Mouse (Mus musculus): ENCODE measurements around the gene Gfra1. TPM values are rescaled to one million over a fixed set of nuclear protein-coding genes. Genes with fewer than 3 reads are reported as not detected.

Gene Gfra1
- polyA plus RNA-seq, 1 experiment from 2014 or later, result 22.5 TPM

DNA sequence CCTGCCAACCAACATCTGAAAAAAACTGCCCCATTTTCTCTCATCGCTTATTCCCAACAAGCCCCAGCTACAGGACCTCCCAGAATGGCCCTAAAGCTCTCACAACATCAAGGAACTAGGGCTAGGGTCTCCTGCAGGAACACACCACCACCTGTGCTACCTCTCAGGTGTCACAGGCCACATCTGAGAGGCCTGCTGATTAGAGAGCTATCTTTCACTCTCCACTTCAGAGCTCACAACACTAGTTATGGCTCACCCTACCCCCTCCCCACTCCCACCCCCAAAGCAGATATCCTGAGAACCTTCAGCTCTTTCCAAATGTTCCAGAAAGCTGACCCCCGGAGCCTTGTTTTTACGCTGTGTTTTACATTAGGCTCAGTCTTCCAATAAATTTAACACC, 36.4 kb downstream of the Gfra1 start:
- Histone ChIP-seq H3K27me3 (replicated peaks; ENCODE audit: control insufficient read depth, insufficient read depth, low read length) (no peaks in the 10 kb centered on the region), H3K4me2 (ENCODE audit: low read depth, low read length) (no peak overlapping the region), H3K27ac (replicated peaks; ENCODE audit: low read depth, low read length) (no peak overlapping the region), H3K36me3 (ENCODE audit: control insufficient read depth, insufficient read depth, low read length) (no peaks in the 10 kb centered on the region), H3K9ac (ENCODE audit: low read depth, low read length) (0 out of 2 replicates have a peak overlapping the region, but pooled peaks have one; percentile 4), H3K9me3 (ENCODE audit: control insufficient read depth, low read length) (no peaks in the 10 kb centered on the region), H3K4me1 (ENCODE audit: control insufficient read depth, insufficient read depth, low read length) (peaks cover 10% of the 10 kb centered on the region), H3K4me3 (ENCODE audit: low read depth, low read length) (no peak overlapping the region)
- ATAC-seq (ENCODE audit: low read depth) (peak; percentile 51), DNase-seq (ENCODE audit: low spot score) (no peak)
- WGBS, result 46% methylated on average over 3 of the region's 3 CpGs

DNA sequence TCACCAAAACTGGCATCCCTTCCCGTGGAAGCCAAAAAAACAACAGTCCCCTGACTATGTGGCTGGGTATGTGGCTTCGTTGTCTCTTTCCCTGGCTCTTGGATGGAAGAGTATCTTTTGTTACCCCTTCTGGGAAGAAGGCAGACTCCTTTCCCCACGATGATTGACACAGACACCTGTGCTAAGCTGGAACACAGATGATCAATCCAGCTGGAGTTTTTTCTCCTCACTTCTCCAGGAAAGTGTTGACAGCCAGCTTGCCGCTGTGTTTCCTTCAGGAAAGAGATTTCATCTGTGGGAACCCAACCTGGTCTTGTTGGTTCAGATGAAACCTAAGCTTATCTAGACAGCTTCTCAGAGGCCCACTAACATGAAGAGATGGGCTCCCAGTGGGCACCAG, 40.5 kb downstream of the Gfra1 start:
- no peak for ATAC-seq (ENCODE audit: low read depth)
- WGBS, result 71% methylated on average over 4 of the region's 4 CpGs

DNA sequence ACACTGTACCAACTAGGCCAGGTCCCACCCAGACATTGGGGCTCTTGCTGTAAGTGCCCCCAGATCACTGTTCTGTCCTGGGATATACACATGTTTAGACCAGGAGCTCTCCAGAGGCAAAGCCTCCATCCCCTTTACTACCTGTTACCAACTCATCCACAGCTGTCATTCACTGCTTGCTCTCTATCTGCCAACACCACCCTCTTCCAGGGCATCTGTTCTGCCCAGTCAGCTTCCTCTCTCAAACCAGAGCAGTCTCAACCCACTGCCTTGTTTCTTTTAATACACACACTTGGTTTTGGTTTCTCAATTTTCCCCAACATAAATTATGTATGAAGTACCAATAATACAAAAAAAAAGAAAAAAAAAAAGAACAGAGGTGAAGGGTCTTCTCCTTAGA, 41.0 kb downstream of the Gfra1 start:
- Histone ChIP-seq H3K4me1 (ENCODE audit: control insufficient read depth, insufficient read depth, low read length) (peaks cover 11% of the 10 kb centered on the region), H3K36me3 (ENCODE audit: control insufficient read depth, insufficient read depth, low read length) (no peaks in the 10 kb centered on the region), H3K9me3 (ENCODE audit: control insufficient read depth, low read length) (no peaks in the 10 kb centered on the region), H3K27me3 (replicated peaks; ENCODE audit: control insufficient read depth, insufficient read depth, low read length) (no peaks in the 10 kb centered on the region), H3K27ac (replicated peaks; ENCODE audit: low read depth, low read length) (no peak overlapping the region), H3K9ac (ENCODE audit: low read depth, low read length) (no peak overlapping the region), H3K4me3 (ENCODE audit: low read depth, low read length) (no peak overlapping the region), H3K4me2 (ENCODE audit: low read depth, low read length) (no peak overlapping the region)
- no peak for DNase-seq (ENCODE audit: low spot score)
- ATAC-seq (ENCODE audit: low read depth), result no peak

More for the DNA sequence above, 40.5 kb downstream of the Gfra1 start:
- DNase-seq (ENCODE audit: low spot score), result peak; percentile 50
- no peak overlapping the region for H3K4me2 ChIP-seq (ENCODE audit: low read depth, low read length)
- peaks cover 13% of the 10 kb centered on the region for H3K4me1 ChIP-seq (ENCODE audit: control insufficient read depth, insufficient read depth, low read length)
- no peaks in the 10 kb centered on the region for H3K27me3 ChIP-seq (replicated peaks; ENCODE audit: control insufficient read depth, insufficient read depth, low read length)
- no peak overlapping the region for H3K9ac ChIP-seq (ENCODE audit: low read depth, low read length)
- H3K36me3 ChIP-seq (ENCODE audit: control insufficient read depth, insufficient read depth, low read length), result no peaks in the 10 kb centered on the region
- H3K4me3 ChIP-seq (ENCODE audit: low read depth, low read length), result no peak overlapping the region
- H3K9me3 ChIP-seq (ENCODE audit: control insufficient read depth, low read length), result no peaks in the 10 kb centered on the region
- no peak overlapping the region for H3K27ac ChIP-seq (replicated peaks; ENCODE audit: low read depth, low read length)

DNA sequence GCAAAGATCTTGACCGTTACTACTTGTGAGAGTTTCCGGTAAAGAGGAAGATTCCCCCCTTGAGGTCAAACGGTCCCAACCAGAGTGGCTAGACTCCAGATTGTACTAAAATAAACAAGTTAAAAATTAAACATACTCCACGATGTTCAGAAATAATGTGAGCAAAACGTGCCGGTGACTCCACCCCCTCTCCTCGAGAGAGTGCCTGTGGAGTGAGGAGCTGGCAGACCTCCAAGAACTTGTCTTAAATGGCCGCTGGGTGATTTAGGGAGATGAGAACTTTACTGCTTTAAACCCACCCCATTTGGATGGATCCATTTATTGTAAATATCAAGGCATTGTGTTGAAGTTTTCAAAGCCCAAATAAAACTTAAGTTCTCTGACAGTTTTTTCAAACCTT, 42.4 kb downstream of the Gfra1 start:
- no peak overlapping the region for H3K27ac ChIP-seq (replicated peaks; ENCODE audit: low read depth, low read length)
- no peak overlapping the region for H3K4me3 ChIP-seq (ENCODE audit: low read depth, low read length)
- H3K36me3 ChIP-seq (ENCODE audit: control insufficient read depth, insufficient read depth, low read length), result no peaks in the 10 kb centered on the region
- peak overlapping the region; percentile 33 for H3K4me2 ChIP-seq (ENCODE audit: low read depth, low read length)
- no peaks in the 10 kb centered on the region for H3K9me3 ChIP-seq (ENCODE audit: control insufficient read depth, low read length)
- H3K4me1 ChIP-seq (ENCODE audit: control insufficient read depth, insufficient read depth, low read length), result 0 out of 2 replicates have a peak, but pooled peaks cover 4% of the 10 kb centered on the region
- peak; percentile 94 for DNase-seq (ENCODE audit: low spot score)
- peak; percentile 44; the same call in 1 of the 2 replicates for ATAC-seq (ENCODE audit: low read depth)
- WGBS, result 18% methylated on average over 8 of the region's 8 CpGs
- H3K9ac ChIP-seq (ENCODE audit: low read depth, low read length), result no peak overlapping the region
- H3K27me3 ChIP-seq (replicated peaks; ENCODE audit: control insufficient read depth, insufficient read depth, low read length), result no peaks in the 10 kb centered on the region

DNA sequence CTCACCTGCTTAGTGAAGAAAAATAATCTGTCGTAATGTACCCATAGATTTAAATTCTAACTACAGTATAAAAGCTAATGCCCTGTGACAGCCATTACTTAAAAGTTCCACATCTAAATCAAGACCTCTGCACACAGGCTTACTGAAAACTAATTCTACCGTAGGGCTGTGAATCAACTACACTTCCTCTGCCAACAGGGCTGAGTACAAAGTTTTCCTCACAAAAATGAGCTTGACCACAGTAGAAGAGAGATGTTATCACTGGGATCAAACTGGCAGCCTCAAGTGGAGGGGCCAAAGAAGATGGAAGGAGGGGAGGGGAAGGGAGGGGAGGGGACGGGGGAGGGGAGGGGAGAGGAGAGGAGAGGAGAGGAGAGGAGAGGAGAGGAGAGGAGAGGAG, 42.9 kb downstream of the Gfra1 start:
- no peak overlapping the region for H3K4me2 ChIP-seq (ENCODE audit: low read depth, low read length)
- WGBS, result 53% methylated on average over 2 of the region's 3 CpGs
- 0 out of 2 replicates have a peak, but pooled peaks cover 4% of the 10 kb centered on the region for H3K4me1 ChIP-seq (ENCODE audit: control insufficient read depth, insufficient read depth, low read length)
- no peak overlapping the region for H3K4me3 ChIP-seq (ENCODE audit: low read depth, low read length)
- H3K36me3 ChIP-seq (ENCODE audit: control insufficient read depth, insufficient read depth, low read length), result no peaks in the 10 kb centered on the region
- no peaks in the 10 kb centered on the region for H3K9me3 ChIP-seq (ENCODE audit: control insufficient read depth, low read length)
- ATAC-seq (ENCODE audit: low read depth), result no peak
- no peaks in the 10 kb centered on the region for H3K27me3 ChIP-seq (replicated peaks; ENCODE audit: control insufficient read depth, insufficient read depth, low read length)
- no peak overlapping the region for H3K9ac ChIP-seq (ENCODE audit: low read depth, low read length)
- no peak for DNase-seq (ENCODE audit: low spot score)
- no peak overlapping the region for H3K27ac ChIP-seq (replicated peaks; ENCODE audit: low read depth, low read length)

DNA sequence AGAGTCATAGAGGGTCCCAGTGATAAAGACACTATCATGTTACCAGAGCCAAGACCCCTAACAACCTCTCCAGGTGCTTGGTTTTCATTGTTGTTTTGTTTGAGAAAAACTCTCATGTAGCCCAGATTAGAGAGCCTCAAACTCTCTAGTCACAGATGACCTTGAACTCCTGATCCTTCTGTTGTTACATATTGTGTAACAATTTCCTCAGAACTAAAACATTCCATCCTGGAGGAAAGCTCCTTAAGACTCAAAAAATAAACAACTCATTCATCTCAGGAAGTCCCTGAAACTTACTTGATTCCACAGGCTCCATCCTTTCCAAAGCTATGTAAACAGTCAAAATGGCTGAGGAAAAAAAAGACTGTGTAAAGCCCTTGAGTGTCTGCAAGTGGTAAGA, 49.0 kb downstream of the Gfra1 start:
- no peak for ATAC-seq (ENCODE audit: low read depth)
- no peak for DNase-seq (ENCODE audit: low spot score)
- no peaks in the 10 kb centered on the region for H3K36me3 ChIP-seq (ENCODE audit: control insufficient read depth, insufficient read depth, low read length)
- H3K9me3 ChIP-seq (ENCODE audit: control insufficient read depth, low read length), result no peaks in the 10 kb centered on the region
- no peaks in the 10 kb centered on the region for H3K27me3 ChIP-seq (replicated peaks; ENCODE audit: control insufficient read depth, insufficient read depth, low read length)
- no peak overlapping the region for H3K9ac ChIP-seq (ENCODE audit: low read depth, low read length)
- H3K4me2 ChIP-seq (ENCODE audit: low read depth, low read length), result no peak overlapping the region
- H3K27ac ChIP-seq (replicated peaks; ENCODE audit: low read depth, low read length), result no peak overlapping the region
- H3K4me1 ChIP-seq (ENCODE audit: control insufficient read depth, insufficient read depth, low read length), result no peaks in the 10 kb centered on the region
- H3K4me3 ChIP-seq (ENCODE audit: low read depth, low read length), result no peak overlapping the region

DNA sequence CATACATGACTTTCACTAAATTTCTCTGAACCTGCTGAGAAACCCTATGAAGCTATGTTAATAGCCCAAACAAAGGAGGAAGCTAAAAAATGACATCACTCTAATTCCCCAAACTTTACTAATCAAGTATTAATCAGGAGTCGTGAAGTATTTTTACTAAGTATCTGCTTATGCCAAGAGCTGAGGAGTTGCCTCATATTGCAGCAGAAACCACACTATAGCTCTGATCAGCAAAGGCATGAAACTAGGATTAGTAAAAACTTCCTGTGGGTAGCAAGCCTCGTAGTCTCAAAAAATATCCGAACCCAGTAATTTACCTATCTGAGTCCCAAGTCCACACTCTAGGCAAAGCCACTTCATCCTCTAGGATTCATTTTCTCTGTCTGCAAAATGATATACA, 55.5 kb downstream of the Gfra1 start:
- Histone ChIP-seq H3K4me2 (ENCODE audit: low read depth, low read length) (no peak overlapping the region), H3K27ac (replicated peaks; ENCODE audit: low read depth, low read length) (no peak overlapping the region), H3K9ac (ENCODE audit: low read depth, low read length) (no peak overlapping the region), H3K27me3 (replicated peaks; ENCODE audit: control insufficient read depth, insufficient read depth, low read length) (no peaks in the 10 kb centered on the region), H3K9me3 (ENCODE audit: control insufficient read depth, low read length) (no peaks in the 10 kb centered on the region), H3K36me3 (ENCODE audit: control insufficient read depth, insufficient read depth, low read length) (no peaks in the 10 kb centered on the region), H3K4me3 (ENCODE audit: low read depth, low read length) (no peak overlapping the region), H3K4me1 (ENCODE audit: control insufficient read depth, insufficient read depth, low read length) (peaks cover 3% of the 10 kb centered on the region; the same call in 1 of the 2 replicates)
- no peak for DNase-seq (ENCODE audit: low spot score)
- WGBS, result 74% methylated on average over 3 of the region's 3 CpGs
- ATAC-seq (ENCODE audit: low read depth), result no peak

DNA sequence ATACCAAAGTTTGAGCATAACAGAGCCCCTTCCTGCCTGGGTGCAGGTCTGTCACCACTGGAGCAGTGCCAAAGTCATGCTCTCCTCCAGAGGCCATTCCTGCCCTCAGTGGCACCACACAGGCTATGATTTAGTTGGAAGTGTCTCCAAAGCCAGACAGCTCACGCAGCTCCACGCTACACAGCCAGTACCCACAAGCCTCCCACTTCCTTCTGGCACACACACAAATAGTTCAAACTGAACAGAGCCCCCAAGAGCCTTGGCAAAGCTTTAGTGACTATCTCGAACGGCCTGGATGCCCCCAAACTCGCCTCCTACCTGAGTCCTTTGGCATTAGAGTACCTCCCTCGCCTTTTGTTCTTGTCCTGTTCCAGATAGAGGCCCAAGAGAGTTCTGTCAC, 56.5 kb downstream of the Gfra1 start:
- H3K4me3 ChIP-seq (ENCODE audit: low read depth, low read length), result no peak overlapping the region
- DNase-seq (ENCODE audit: low spot score), result no peak

DNA sequence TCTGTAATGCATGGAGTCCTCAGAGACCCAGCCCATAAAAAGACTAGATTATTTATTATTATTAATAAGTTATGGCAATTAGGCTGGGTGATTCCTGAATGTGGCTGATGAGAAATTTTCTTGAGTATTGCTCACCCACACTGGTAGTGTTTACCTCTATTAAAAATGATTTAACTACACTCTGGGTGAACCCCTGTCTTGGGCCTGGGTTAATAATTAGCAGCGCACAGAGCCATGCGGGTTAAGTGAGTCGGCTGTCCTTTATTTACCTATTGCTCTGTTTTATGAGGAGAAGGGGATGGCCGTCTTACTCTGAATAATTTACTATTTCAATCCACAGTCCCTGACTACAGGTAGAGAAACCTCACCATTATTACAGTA, 59.1 kb downstream of the Gfra1 start:
- H3K4me2 ChIP-seq (ENCODE audit: low read depth, low read length), result no peak overlapping the region
- H3K27ac ChIP-seq (replicated peaks; ENCODE audit: low read depth, low read length), result no peak overlapping the region
- no peak overlapping the region for H3K9ac ChIP-seq (ENCODE audit: low read depth, low read length)
- H3K4me3 ChIP-seq (ENCODE audit: low read depth, low read length), result no peak overlapping the region
- no peaks in the 10 kb centered on the region for H3K36me3 ChIP-seq (ENCODE audit: control insufficient read depth, insufficient read depth, low read length)
- H3K4me1 ChIP-seq (ENCODE audit: control insufficient read depth, insufficient read depth, low read length), result peaks cover 3% of the 10 kb centered on the region; the same call in 1 of the 2 replicates
- H3K27me3 ChIP-seq (replicated peaks; ENCODE audit: control insufficient read depth, insufficient read depth, low read length), result no peaks in the 10 kb centered on the region
- ATAC-seq (ENCODE audit: low read depth) (no peak), DNase-seq (ENCODE audit: low spot score) (no peak)
- 65% methylated on average over 4 of the region's 4 CpGs for WGBS
- no peaks in the 10 kb centered on the region for H3K9me3 ChIP-seq (ENCODE audit: control insufficient read depth, low read length)

More for the DNA sequence above, 56.5 kb downstream of the Gfra1 start:
- peaks cover 3% of the 10 kb centered on the region; the same call in 1 of the 2 replicates for H3K4me1 ChIP-seq (ENCODE audit: control insufficient read depth, insufficient read depth, low read length)
- no peaks in the 10 kb centered on the region for H3K9me3 ChIP-seq (ENCODE audit: control insufficient read depth, low read length)
- ATAC-seq (ENCODE audit: low read depth), result no peak
- no peak overlapping the region for H3K27ac ChIP-seq (replicated peaks; ENCODE audit: low read depth, low read length)
- H3K27me3 ChIP-seq (replicated peaks; ENCODE audit: control insufficient read depth, insufficient read depth, low read length), result no peaks in the 10 kb centered on the region
- H3K9ac ChIP-seq (ENCODE audit: low read depth, low read length), result no peak overlapping the region
- WGBS, result 61% methylated on average over 6 of the region's 6 CpGs
- no peak overlapping the region for H3K4me2 ChIP-seq (ENCODE audit: low read depth, low read length)
- no peaks in the 10 kb centered on the region for H3K36me3 ChIP-seq (ENCODE audit: control insufficient read depth, insufficient read depth, low read length)

Data from embryonic facial prominence, embryonic 14.5 days (tissue).